Mouse (Mus musculus): Measurements from ENCODE around the gene Klrg1.

GRCm38 (mm10) chr6:122302121-122302520 is 19.4 kb upstream of the Klrg1 start:
- TF ChIP-seq CTCF (IDR thresholded peaks at IDR 0.05; ENCODE audit: low read depth) = no peak
- no peak for TF ChIP-seq EP300 (IDR thresholded peaks at IDR 0.05; ENCODE audit: low read depth)

All from liver, postnatal 0 days (tissue).